In the genomic region with DNA sequence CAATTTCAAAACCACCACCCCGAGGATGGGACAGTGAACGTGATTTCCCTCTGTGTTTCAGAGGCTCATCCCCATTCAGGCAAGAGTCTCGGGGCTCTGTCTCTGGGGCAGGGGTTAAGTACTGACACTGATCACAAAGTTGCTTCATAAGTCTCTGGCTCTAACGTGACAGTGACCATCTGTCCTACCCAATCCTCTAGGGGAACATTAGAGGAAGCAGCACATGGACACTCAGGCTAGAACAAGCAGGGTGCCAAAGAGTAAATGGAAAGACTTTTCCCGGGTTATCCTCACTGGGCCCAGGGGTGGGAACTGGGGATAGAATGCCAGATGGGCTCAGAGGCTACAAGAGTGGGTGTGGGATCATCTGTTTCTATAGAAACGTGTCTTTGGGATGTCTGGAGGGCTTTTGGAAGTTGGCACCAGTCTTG, we compare ENCODE assay signal across 8 mouse cellular contexts.
DNase-seq lines count a peak whose midpoint lies in the region; ATAC-seq and TF ChIP-seq lines count a peak whose summit lies in the region.

No protein-coding gene starts in this region.

- no peak overlapping the region for H3K4me3 ChIP-seq in liver, embryonic 16.5 days (ENCODE audit: low read depth, low read length)
- no peak overlapping the region for H3K4me3 ChIP-seq in gastrocnemius, adult 2 months
- no peak overlapping the region for H3K4me3 ChIP-seq in hindbrain, embryonic 15.5 days

- no peaks in the 10 kb centered on the region for H3K36me3 ChIP-seq in liver, embryonic 16.5 days (ENCODE audit: control insufficient read depth, insufficient read depth)
- no peaks in the 10 kb centered on the region for H3K36me3 ChIP-seq in hindbrain, embryonic 15.5 days

- no peaks in the 10 kb centered on the region; the same call in 1 of the 2 replicates for H3K4me1 ChIP-seq in liver, embryonic 16.5 days (ENCODE audit: control insufficient read depth, low read depth, low read length)
- no peaks in the 10 kb centered on the region for H3K4me1 ChIP-seq in hindbrain, embryonic 15.5 days (replicated peaks)

- intact Hi-C loops in gastrocnemius, adult 2 months (cut with DNase I), result no loop called here

- no peak for TF ChIP-seq CTCF in gastrocnemius, adult 2 months (IDR thresholded peaks at IDR 0.05)

- no peaks in the 10 kb centered on the region for H3K27me3 ChIP-seq in liver, embryonic 16.5 days (ENCODE audit: control insufficient read depth, insufficient read depth, low read depth, low read length)
- H3K27me3 ChIP-seq in hindbrain, embryonic 15.5 days, result no peaks in the 10 kb centered on the region

- H3K9me3 ChIP-seq in liver, embryonic 16.5 days (replicated peaks; ENCODE audit: control insufficient read depth, low read length), result no peaks in the 10 kb centered on the region
- no peaks in the 10 kb centered on the region for H3K9me3 ChIP-seq in hindbrain, embryonic 15.5 days

- H3K4me2 ChIP-seq in liver, embryonic 16.5 days (ENCODE audit: low read depth, low read length), result no peak overlapping the region
- H3K4me2 ChIP-seq in hindbrain, embryonic 15.5 days, result no peak overlapping the region

- WGBS in liver, embryonic 16.5 days (ENCODE audit: insufficient replicate concordance), result 40% methylated on average over 6 of the region's 6 CpGs
- WGBS in hindbrain, embryonic 15.5 days, result 33% methylated on average over 6 of the region's 6 CpGs

- H3K9ac ChIP-seq in liver, embryonic 16.5 days (ENCODE audit: low read depth, low read length), result no peak overlapping the region
- H3K9ac ChIP-seq in hindbrain, embryonic 15.5 days, result no peak overlapping the region

- peak; percentile 27; the same call in 1 of the 2 replicates for ATAC-seq in liver, embryonic 16.5 days (ENCODE audit: low read depth)
- ATAC-seq in hindbrain, embryonic 15.5 days (ENCODE audit: low FRiP score, low read depth), result 0 out of 2 replicates have a peak, but pooled peaks have one; percentile 23
- peak; percentile 68 for ATAC-seq in megakaryocyte, adult 5-6 weeks (ENCODE audit: poor library complexity, severe bottlenecking)

- no peak overlapping the region for H3K27ac ChIP-seq in liver, embryonic 16.5 days (ENCODE audit: low read length)
- H3K27ac ChIP-seq in gastrocnemius, adult 2 months, result peak overlapping the region; percentile 75
- H3K27ac ChIP-seq in hindbrain, embryonic 15.5 days (replicated peaks), result no peak overlapping the region

- no peak for DNase-seq in liver
- peak; percentile 47 for DNase-seq in gastrocnemius, adult 2 months
- DNase-seq in cerebellum, adult 11-12 months, result no peak
- no peak for DNase-seq in urinary bladder, adult 18-20 months (ENCODE audit: low spot score in 2 of 2)
- DNase-seq in thymus, postnatal 36 days, result no peak
